Mouse (Mus musculus) B cell, adult 2 months (primary cell): ENCODE measurements around the gene Cracr2b.

Experiments used
- DNase-seq, 2 experiments: peaks; one replicate each; pipeline ENCODE4 v3.0.0; 2022

Cracr2b gene

DNA sequence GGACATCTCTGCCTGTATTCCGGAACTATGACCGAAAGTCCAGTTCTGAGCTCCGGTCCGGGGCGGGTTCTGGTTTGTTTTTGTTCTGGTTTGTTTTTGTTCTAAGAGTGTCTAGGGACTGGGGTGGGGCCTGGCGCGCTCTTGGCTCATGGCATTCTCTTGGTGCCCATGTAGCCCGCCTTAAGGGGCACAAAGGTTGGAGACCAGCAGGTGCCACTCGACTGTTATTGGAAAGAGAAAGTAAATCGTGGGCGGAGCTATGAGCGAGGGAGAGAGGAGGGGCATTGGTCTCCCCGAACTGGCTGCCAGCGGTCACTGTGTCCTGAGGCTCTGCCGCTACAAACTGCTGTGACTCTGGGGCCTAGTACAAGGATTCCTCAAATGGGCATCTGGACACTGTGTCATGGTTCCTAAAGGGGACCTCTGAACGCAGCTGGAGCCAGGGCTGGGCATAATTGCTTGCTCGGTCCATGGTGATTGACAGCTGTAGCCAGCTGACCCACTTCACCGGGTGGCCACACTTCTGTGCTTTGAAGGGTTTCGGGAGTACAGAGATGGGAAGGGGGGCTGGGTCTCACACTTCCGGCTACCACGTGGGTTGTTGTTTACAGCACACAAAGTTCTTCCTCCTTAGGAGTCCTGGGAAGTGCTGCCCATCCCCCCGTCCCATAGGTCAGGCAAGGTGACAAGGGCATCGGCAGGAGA is 5.1 kb upstream of the Cracr2b start:
- DNase-seq, result peak; percentile 68

DNA sequence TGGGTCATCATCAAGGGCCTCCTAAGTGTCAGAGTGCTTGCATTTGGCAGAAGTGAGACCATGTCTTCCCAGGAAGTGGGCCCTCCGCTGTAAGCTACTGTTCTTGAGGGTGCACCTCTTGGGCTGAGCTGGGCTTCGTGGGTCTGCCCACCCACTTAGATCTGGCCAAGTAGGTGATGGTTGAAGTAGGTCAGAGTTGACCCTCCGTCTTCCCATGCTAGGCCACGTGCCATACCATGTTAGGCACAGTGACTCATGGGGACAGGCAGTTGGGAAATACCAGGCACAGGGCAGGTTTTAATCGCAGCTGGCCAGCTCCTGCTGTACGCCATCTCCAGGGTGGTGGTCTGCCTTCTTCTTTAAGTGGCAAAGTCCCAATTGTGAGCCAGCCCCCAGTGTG is 4.2 kb upstream of the Cracr2b start:
- DNase-seq, result no peak

DNA sequence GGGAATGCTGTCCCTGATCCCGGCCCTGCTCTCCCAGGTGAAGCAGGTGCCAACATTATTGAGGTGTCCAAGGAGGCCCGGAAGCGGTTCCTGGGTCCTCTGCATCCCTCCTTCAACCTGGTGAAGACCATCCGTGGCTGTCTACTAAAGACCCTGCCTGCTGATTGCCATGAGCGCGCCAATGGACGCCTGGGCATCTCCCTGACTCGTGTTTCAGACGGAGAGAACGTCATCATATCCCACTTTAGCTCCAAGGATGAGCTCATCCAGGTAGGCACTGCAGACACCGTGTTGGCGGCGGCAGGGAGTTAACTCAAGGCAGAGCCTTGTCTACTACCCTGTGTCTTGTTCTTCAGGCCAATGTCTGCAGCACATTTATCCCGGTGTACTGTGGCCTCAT is 3.7 kb upstream of the Cracr2b start:
- DNase-seq, result no peak

DNA sequence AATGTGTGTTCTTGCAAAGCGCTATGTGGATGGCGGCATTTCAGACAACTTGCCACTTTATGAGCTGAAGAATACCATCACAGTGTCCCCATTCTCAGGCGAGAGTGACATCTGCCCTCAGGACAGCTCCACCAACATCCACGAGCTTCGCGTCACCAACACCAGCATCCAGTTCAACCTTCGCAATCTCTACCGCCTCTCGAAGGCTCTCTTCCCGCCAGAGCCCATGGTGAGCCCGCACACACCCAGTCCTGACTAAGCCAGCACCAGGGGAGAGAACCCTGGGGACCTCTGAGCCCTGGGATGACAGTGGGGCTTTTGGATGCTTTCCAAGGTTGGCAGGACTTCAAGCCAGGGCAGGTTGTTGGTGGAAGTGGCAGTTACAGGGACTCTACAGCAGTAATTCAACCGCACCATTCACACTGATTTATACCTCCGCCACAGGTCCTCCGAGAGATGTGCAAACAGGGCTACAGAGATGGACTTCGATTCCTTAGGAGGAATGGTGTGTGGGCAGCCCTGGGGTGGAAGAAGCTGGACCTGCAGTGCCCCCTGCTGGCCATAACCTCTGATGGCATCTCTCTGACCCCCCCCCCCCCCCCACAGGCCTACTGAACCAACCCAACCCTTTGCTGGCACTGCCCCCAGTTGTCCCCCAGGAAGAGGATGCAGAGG is 2.8 kb upstream of the Cracr2b start:
- peak; percentile 82 to 83 for DNase-seq

DNA sequence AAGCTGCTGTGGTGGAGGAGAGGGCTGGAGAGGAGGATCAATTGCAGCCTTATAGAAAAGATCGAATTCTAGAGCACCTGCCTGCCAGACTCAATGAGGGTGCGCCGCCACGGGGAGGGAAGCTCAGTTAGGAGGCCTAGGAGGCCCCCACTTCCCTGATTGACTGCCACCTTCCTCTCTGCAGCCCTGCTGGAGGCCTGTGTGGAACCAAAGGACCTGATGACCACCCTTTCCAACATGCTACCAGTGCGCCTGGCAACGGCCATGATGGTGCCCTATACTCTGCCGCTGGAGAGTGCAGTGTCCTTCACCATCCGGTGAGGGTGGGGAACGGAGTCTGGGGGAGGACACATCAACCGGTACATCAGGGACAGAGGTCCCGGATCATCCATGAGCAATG is 2.2 kb upstream of the Cracr2b start:
- no peak for DNase-seq

DNA sequence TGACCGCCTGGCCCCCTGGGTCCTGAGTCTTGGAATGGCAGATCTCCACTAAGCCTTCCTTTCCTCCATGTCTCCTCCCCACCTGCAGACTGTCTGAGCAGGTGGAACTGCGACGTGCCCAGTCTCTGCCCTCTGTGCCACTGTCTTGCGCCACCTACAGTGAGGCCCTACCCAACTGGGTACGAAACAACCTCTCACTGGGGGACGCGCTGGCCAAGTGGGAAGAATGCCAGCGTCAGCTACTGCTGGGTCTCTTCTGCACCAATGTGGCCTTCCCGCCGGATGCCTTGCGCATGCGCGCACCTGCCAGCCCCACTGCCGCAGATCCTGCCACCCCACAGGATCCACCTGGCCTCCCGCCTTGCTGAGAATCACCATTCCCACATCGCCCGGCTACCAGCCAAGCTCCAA is 1.6 kb upstream of the Cracr2b start:
- DNase-seq, result no peak

DNA sequence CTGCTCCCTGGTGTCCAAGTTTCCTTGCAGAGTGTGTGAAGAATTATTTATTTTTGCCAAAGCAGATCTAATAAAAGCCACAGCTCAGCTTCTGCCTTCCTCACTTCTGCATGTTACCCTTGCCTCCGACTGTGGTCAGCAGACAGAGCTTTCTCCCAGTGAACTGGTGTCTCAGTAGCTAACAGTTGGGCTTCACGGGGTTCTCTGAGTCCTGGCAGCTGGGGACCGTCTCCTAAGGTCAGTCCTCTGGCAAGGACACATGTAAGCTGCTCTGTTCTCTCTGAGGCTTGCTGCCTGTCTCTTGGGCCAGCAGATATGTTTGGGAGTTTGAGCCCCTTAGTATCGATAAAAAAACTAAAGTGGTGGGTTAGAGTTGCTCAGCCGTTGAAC is 898 bp upstream of the Cracr2b start:
- no peak for DNase-seq

DNA sequence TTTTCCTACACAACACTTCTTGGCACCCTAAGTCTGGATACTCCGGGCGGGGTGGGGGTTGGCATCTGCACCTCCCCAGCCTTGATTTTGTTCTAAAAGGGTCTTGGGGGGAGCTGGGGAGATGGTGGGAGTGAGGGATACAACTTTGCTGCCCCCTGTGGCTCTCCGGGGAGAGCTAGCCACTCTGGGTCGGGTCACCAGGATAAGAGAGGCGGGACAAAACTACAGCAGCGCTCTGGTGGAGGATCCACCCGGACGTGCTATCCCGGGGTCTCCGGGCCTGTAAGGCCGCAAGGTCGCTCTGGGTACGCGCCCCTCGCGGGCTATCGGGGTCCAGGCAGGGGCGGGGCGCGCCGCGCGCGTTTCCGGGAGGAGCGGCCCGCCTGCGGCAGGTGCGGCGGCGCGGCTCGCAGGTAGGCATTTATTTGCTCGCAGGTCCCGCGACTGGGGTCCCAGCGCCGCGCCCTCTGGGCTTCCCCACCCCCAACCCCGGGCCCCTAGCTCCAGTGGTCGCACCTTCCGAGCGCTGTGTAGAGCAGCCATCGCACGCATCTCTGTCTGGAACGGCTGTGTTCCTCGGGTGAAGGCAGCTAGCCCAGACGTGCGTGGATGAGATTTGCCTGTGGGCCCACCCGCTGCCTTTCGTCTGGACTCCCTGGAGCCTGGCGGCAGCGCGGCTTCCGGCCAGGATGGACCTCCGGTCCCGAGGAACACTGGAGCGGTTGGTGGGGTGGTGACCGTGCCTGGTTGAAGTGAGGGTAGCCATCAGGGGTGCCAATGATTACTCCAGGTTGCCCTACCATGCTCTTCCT is 833 bp downstream of the Cracr2b start:
- no peak for DNase-seq

DNA sequence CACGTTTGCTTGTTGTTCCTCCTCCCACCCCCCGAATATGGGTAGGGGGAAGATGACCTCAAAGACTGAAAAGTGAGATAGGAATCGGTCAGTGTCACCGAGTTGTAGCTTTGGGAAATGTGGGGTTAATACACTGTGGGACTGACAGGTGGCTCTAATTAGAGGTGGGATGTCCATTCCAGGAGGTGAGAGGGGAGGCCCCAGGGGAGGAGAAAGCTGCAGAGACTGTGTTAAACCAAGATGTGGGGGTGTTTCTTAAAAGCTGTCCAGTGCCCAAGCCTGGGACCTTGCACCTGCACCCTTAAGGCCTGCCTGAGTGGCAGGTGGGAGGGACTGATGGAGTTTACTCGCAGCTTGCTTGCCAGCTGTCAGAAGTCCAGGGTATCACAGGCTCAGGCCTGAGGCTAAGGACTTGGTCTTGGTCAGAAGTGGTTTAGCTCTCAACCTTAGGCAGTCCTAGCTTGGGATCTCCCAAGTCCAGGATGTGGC is 1.5 kb downstream of the Cracr2b start:
- DNase-seq, result no peak

DNA sequence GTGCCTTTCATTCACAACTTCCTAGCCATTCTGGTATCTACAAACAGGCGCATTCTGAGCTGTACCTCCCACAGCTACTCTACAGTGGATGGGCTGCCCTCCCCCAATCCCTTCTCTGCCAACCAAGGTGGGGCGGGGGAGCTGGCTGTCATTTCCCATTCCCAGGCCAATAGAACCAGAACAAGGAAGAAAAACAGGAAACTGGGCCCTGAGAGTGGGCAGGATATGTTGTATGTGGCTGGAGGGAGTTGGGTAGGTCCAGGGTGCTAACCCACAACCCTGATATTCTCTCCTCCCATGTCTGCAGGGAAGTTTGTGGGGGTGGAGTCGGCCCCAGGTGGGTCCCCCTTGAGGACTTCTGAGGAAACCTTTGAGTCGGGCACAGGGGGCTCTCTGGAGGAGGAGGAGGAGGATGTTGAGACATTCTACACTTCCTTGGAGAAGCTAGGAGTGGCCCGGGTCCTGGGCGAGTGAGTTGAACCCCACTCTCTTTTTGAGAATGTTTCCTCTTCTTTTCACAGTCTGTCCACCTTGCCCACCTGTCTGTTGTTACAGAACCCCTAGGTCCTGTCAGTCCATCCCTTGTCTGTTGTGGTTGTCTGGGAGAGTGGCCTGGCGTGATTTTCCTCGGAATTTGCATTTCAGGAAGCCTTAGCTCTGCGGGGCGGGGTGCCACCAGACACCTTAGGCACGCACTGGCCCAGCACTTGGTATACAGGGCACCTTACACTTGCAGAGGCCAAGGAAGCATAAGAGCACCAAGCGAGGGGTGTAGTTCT is 3.1 kb downstream of the Cracr2b start:
- DNase-seq, result no peak

DNA sequence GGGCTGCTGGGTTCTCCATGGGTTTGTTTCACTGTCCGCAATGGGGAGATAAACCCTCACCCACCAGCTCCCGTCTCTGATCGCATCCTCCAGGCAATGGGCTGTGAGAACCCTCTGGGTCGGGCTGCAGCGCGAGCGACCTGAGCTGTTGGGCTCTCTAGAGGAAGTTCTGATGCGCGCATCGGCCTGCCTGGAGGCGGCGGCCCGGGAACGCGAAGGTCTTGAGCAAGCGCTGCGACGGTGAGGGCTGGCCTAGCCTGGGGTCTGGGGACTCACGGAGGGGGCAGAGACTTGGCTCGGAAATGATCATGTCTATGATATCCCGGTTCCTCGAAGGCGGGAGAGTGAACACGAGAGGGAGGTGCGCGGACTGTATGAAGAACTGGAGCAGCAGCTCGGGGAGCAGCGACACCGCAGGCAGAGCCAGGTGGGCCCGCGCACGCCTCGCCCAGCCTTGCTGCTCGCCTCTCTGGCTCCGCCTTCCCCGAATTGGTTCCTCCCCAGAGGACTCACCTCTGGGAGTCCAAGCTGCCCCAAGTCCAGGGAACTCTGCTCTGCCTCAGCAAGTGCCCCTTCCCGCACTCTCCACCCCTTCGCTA is 3.8 kb downstream of the Cracr2b start:
- peak; percentile 58 for DNase-seq

DNA sequence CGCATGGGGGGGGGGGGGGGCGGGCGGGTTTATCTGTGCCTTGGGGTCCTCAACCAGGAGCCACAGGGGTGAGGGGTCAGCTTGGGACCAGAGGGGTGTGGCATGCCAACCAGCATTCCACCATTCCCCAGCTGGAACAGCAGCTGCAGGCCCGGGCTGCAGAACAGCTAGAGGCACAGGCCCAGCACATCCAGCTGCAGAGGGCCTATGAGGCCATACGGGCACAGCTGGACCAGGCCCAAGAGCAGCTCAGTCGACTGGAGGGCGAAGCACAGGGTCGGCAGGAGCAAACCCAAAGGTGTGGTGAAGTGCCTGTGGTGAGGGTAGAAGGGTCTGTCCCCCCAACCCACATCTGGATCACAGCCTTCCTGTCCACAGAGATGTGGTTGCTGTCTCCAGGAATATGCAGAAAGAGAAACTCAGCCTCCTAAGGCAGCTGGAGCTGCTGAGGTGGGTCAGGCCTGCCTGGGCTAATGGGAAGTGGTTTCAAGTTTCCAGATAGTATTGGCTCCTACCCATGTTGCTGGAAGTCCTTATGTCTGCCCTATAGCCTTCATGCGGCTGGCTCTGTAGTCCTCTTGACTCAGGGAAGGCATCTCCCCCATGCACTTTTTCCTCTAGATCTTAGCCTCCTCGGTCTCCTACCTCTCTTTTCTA is 4.6 kb downstream of the Cracr2b start:
- no peak for DNase-seq

DNA sequence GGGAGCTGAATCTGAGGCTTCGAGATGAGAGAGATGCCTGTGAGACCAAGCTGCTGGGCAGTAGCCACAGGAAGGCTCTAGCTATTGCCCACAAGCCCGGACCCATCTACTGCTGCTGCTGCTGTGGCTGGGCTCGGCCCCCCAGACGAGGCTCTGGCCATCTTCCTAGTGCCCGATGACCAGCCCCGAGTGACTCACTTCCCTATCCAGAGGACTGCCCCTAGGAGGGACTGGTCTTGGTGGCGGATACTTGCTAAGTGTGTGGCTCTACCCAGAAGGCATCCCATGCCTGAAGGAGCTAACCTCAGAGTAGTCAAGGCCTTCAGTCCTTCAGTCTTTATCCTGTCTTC is 5.1 kb downstream of the Cracr2b start:
- no peak for DNase-seq

DNA sequence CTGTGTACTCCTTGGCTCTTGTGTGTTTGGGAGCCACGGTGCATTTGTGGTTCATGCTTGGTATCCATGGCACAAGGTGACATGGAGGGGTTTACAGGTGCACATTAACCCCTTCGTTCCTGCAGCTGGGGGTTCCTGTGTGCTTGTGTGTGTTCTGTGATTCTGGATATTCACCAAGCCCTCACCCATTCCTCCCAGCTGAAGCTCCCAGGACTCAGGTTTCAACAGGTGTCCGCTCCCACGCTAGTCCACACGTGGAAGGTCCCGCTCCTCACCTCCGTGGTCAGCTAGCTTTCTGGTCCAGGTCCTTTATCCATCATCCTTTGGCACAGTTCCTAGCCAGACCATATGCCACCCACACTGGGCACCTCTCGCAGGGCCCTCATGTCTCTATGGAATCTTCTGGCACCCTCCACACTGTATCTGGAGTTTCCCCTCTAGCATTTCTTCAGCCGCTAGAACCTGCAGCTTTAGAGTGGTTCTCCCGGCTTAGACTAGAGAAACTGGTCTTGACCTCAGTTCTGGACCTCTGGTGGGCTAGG is 5.8 kb downstream of the Cracr2b start:
- DNase-seq, result no peak

DNA sequence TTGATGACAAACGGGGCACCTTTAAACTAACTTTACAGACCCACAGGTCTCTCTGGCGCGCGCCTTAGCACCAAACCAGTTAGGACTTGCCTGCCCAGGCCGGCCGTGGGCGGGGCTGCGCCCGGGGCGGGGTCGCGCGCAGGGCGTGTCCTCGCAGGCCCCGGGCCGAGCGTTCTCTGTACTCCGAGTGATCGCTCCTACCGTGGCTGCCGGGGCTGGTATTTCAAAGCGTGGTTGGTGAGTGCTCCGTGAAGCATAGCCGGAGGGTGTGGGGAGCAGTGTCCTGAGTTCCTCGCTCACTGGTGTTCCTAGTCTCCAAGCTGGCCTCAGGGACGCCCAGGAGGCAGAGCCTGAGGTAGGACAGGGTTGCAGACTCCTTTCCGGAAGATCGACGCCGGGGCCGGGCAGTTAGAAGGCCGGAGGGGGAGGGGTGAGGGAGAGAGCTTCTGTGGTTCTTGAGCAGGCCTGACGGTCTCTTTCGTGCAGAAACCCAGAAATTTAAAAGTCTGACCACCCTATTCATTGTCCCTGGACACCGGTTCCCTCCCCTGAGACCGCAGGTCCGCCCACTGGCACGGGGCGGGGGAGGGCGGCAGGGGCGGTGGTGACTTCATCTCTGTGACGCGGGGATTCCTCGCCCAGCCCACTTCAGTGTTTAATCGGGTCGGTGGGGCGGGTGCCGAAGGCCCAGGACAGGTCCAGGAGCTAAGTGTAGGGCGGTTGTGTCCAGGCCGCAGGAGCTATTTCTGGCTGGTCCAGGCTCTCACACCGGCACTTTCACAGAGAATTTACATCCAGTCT is 6.5 kb downstream of the Cracr2b start, which contains the start of gene Cd151:
Gene Cd151, plus strand, starts transcription at position 163 of the 801 bp plus-strand sequence.
- peak; percentile 83 to 84 for DNase-seq

DNA sequence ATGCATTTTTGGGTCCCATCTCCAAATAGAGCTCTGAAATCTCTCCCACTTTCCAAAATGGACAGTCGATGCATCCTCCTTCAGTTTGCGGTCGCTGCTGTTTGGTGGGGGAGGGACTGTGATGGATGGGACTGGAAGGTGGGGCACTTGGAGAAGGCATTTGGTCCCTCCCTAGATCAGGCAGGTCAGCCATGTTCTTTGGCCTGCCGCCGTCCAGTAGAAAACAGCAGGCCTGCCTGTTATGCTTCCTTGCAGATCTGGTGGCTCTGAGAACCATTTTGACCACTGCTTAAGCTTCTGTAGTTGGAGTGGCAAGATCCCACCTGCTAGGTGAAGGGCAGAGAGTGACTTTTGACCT is 7.2 kb downstream of the Cracr2b start:
- no peak for DNase-seq

DNA sequence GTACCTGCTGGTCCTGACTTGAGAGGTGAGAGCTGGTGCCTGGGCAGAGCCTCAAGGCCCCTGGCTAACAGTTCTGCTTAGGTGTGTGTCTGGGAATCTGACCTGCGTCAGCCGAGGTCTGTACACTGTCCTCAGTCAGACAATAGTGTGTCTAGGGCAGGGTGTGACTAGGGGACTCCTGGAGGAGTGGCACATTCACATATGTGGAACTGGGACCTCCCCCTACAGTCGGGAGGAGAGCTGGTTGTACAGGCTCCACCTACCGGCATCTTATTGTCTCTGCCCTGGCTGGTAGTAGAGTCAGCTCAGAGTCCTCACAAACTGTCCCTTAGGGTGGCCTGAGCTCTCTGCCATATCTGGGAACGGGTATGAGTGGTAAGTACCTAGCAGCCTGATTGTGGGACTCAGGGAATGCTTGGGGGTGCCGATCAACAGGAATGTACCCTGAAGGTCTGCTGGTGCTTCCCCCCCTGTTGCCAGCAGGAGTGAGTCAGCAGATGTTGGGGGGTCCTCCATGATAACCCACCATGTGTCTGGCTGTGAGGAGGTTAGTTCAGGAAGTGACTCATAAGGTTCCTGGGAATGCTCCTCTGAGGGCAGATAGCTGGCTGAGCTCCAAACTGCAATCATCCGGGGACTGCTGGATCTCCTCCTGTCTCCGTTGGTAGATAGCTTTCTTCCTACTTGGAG is 7.8 kb downstream of the Cracr2b start:
- peak; percentile 63 to 72 for DNase-seq

DNA sequence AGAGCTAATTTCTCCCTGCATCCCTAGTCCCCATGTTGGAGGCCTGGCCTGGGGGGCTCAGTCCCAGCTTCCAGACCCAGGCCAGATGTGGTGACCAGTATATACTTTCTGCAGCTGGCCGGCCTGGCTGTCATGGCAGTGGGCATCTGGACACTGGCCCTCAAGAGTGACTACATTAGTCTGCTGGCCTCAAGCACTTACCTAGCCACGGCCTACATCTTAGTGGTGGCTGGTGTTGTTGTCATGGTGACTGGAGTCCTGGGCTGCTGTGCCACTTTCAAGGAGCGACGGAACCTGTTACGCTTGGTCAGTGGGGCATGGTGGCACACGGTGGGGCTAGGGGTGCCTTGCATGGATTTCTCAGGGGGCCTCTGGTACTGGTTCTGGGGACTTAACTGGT is 8.5 kb downstream of the Cracr2b start:
- no peak for DNase-seq

DNA sequence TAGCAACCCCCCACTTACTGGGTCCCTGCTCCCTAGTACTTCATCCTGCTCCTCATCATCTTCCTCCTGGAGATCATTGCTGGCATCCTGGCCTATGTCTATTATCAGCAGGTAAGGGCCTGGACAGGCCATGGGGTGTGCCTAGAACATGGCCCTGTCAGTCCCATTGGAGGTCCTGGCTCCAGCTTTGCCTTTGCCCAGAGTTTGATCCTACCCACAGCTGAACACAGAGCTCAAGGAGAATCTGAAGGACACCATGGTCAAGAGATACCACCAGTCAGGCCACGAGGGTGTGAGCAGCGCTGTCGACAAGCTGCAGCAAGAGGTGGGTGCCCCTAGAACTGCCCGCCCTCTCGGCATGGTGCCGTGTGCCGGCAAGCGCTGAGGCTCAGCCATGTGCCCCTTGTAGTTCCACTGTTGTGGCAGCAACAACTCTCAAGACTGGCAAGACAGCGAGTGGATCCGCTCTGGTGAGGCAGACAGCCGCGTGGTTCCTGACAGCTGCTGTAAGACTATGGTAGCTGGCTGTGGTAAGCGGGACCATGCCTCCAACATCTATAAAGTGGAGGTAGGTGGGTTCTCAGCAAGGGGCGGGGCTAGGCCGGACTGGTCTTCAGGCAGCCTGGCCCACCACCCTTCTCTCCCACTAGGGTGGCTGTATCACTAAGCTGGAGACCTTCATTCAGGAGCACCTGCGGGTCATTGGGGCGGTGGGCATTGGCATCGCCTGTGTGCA is 9.2 kb downstream of the Cracr2b start:
- no peak for DNase-seq

DNA sequence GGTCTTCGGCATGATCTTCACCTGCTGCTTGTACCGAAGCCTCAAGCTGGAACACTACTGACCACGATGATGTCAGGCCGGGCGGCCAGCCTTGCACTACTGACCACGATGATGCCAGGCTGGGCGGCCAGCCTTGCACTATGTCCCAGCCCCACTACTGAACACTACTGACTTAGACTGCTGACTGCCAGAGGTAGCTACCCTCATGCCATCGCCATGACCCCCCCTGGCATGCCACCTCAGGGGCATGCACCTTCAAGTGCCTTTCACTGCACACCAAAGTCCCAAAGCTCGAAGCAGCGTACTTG is 9.7 kb downstream of the Cracr2b start:
- no peak for DNase-seq
